Mouse (Mus musculus): ENCODE measurements at regions not wholly inside any gene's neighbourhood (a gene's known extent, or its start where the extent isn't known, plus 50 kb on each side); places are given as distances from the start of the nearest gene placed in this dataset.
"Not testable (repeated sequence)": the region's sequence is repeated elsewhere in the genome, so short reads cannot be mapped to it uniquely, and the experiment has no call there.

DNA sequence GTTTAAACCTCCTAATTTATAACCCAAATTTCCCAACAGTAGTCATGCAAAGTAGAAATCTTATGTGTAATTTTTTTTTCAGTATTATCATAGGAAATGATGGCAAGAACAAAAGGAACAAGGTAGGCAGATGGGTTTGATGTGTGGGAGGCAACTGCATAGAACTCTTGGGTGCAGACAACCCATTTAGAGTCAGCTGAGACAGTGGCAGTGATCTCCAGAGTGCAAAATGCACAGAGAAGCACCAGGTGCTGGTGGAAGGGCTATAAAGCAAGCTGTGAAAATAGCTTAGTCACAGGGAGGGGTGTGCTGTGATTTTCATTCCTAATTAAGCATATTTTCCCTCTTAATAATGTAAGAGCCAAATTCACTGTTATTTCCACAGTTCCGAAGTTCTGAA, 130.5 kb downstream of the Car2 start:
- no peak for DNase-seq (ENCODE audit: low spot score)

- no peak for DNase-seq (ENCODE audit: low spot score)
Measured at GRCm38 (mm10) chr3:15022773-15023172, 136.7 kb downstream of the Car2 start.

- no peak for DNase-seq (ENCODE audit: low spot score)
Measured at GRCm38 (mm10) chr3:15040866-15041528, 154.9 kb downstream of the Car2 start.

GRCm38 (mm10) chr3:15053968-15054367, 167.9 kb downstream of the Car2 start:
- no peak for DNase-seq (ENCODE audit: low spot score)

GRCm38 (mm10) chr3:15055516-15056256, 169.6 kb downstream of the Car2 start:
- DNase-seq (ENCODE audit: low spot score), result not testable (repeated sequence)

- not testable (repeated sequence) for DNase-seq (ENCODE audit: low spot score)
Measured at GRCm38 (mm10) chr3:15056788-15057585, 170.9 kb downstream of the Car2 start.

GRCm38 (mm10) chr3:15065681-15066080, 179.6 kb downstream of the Car2 start:
- DNase-seq (ENCODE audit: low spot score), result no peak

GRCm38 (mm10) chr3:15068256-15068655, 182.2 kb downstream of the Car2 start:
- no peak for DNase-seq (ENCODE audit: low spot score)

GRCm38 (mm10) chr3:15071030-15071883, 185.2 kb downstream of the Car2 start:
- DNase-seq (ENCODE audit: low spot score), result no peak

DNA sequence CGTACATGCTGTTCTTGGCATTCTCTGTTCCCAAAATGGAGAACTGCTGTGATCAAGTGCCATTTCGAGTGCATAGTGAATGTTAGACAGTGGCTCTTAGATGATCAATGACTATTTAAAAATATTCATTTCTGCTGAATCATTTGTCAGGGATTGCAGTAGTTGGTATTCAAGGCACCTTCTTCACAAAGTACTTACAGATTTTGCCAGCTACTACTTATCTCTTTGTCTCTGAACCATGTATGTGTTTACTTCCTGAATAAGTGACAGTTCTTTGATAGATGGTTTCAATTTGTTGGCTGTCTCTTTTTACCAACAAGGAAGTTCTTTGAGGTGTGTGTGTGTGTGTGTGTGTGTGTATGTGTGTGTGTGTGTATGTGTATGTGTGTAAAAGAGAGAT, 187.3 kb downstream of the Car2 start:
- no peak for DNase-seq (ENCODE audit: low spot score)

- no peak for DNase-seq (ENCODE audit: low spot score)
Measured at GRCm38 (mm10) chr3:15073847-15074246, 187.8 kb downstream of the Car2 start.

- no peak for DNase-seq (ENCODE audit: low spot score)
Measured at GRCm38 (mm10) chr3:15074949-15075348, 188.9 kb downstream of the Car2 start.

DNA sequence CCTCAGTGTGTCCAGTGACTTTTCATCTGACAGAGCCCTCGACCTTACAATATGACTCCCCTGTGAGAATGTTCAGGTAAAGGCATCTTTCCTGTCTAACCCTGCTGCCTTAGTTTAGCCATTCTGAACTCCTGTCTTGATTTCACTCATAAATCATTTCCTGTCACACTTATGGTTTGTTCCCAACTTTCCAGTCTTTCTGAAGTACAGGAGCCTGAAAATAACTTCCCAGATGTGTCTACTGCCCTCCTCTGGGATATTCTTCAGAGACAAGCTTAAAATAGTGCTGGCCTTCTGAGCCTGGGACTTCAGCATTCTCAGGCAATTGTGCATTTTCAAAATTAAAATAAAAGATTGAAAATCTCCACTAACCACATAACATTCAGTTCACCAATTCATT, 204.1 kb downstream of the Car2 start:
- DNase-seq (ENCODE audit: low spot score), result no peak

DNA sequence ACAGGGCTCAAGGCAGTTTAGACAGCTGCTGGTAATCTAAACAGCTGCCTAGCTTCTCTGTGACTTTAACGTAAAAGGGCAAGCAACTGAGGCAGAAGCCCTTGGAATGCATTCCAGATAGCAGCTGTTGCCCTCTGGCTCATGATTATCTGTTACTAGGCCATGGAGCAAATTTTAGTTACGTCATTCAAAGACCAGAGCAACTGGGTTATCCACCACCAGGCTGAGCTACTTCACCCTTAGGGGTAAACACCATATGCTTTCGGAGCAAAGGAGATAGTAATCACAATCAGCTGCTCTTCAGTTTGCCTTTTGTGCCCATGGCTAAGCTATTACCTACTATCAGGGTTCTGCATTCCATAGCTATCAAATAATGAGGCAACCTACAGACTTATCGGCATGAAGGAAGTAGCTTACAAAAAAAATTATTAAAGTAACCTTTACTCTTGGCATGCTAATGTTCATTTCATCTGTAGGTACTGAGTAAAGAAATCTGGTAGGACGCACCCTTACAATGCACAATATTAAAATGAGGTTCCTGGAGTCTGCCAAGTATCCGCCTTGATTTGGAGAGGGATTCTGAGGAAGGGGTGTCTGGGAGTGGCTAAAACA, 212.2 kb downstream of the Car2 start:
- DNase-seq (ENCODE audit: low spot score), result no peak

DNA sequence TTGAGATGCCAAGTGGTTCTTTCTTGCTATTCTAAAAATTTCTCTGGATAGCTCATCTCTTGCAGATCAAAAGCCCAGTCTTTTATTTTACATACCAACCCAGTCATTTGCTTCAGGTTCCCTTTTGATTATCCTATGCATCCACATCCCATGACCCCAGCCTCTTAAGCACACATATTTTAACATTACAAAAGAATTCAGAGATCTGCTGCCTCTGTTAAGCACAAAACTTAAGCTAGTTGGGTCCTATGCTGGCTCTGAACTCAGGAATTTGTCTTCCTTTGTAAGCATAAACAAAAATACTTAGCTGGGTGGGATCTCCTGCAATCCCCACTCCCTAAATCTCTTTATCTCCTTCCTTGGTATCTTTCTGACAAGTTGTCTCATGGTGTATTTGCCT, 212.9 kb downstream of the Car2 start:
- no peak for DNase-seq (ENCODE audit: low spot score)

DNA sequence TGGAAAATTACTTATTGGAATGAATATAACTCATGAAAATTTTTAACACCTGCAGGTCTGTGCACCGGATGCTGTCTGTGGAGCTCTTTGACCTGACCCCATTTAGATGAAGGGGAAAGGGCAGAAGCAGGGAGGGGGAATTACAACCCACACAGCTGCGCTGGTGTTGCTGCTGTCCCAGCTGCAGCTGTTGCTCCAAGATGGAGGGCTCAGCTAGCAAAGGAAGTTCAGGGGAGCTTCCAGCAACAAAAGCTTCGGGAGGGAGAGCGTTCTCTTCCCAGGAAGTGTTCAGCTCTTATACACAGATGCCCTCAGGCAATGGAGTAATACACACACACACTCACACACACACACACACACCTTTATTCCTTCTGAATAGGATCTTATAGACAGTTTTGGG, 219.6 kb downstream of the Car2 start:
- DNase-seq (ENCODE audit: low spot score), result no peak

GRCm38 (mm10) chr3:15106281-15106680, 220.2 kb downstream of the Car2 start:
- DNase-seq (ENCODE audit: low spot score), result no peak

DNA sequence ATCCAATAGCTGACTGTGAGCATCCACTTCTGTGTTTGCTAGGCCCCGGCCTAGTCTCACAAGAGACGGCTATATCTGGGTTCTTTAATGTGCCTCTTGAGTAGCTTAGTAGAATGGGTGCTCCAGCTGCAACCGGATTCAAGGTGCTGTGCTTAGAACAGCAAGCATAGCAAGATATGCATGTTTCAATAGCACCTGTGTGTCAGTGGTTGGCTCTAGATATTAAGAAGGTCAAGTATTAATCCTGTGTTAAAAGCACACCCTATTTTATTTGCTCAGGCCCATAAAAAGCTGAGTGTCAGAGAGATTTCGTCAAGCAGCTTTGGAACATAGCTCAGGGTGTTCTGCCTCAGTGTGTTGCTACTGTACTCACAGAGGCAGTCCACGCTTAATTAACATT, 221.2 kb downstream of the Car2 start:
- no peak for DNase-seq (ENCODE audit: low spot score)

DNA sequence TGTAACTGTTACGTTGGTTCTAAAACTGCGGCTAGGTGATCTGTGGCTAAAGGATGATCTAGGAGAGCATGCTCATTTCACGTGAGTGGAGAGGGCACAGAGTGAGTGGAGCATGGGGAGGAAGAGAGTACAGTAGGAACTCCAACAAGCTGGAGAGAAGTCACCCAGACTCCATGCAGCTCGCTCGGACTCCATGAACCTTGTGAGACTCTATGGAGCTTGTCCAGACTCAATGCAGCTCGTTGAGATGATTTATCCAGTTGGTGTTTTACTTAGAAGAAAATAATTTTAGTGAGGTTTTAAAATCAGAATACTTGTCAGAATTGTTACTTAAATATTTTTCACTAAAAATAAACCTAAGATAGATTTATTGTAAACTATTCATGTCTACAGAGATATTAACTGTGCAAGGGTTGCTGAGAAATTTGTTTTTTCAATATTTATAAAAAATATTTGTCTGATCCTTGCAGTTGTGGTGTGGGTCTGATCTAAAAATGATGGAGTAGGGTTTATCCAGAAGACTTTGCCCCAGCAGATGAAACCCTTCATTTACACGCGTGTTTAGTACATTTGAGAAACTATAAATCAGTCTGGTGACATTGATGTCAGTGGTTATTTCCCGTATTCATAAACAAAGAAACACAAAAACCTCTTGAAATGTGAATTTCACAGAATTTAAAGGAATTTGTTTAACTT, 222.3 kb downstream of the Car2 start:
- no peak for DNase-seq (ENCODE audit: low spot score)

DNA sequence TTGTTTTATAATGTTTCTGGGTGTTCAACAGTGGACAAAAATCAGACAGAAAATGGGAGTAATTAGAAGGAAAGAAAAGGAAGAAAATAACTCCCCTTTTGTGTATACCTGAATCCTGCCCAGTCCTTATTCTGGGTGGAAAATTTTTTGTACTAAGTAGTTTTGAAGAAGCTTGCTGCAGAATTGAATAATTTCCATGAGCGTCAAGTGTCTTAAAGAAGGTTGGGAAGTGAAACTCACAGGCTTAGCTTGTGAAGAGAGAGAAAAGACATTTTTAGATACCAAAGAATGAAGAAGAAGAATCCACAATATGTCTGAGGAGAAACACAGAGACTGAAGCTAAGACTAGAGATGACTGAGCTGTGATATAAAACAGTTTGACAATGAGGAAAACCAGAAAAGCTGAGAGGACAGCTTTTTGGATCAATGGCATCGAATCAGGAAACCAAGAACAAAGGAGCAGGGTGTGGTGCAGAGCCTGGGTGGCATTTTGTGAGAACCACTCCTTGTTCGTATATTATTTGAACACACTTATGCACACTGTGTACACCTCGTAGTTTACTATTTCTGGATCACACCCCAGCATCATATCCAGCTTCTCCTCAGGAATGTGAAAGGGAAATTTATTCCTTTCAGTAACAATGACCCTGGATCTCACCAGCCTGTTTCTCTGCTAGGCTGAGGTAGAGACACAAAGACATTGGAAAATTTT, 221.9 kb downstream of the Gm9733 start:
- DNase-seq (ENCODE audit: low spot score), result no peak
